Mouse (Mus musculus): ENCODE measurements around the gene Dguok. TPM values are rescaled to one million over a fixed set of nuclear protein-coding genes. Genes with fewer than 3 reads are reported as not detected.

The Dguok gene
- polyA plus RNA-seq (2015; fragmentation: Nextera tagmentation; extraction: Ambion mirVana) = 30.9 and 33.7 TPM in 2 replicates

- TF ChIP-seq CTCF (IDR thresholded peaks at IDR 0.05; ENCODE audit: low read depth) = no peak
- WGBS = under 1% methylated on average over 54 of the region's 54 CpGs
Measured at GRCm38 (mm10) chr6:83506258-83507167, at the start of gene Dguok. Dguok (minus strand) TSS chr6:83506969.

GRCm38 (mm10) chr6:83555972-83556371, 49.2 kb upstream of the Dguok start:
- no peak overlapping the region for H3K4me2 ChIP-seq (replicated peaks; ENCODE audit: low read depth)
- H3K36me3 ChIP-seq (ENCODE audit: control insufficient read depth, insufficient read depth) = peaks cover 62% of the 10 kb centered on the region
- 79% methylated on average over 6 of the region's 6 CpGs for WGBS
- TF ChIP-seq CTCF (IDR thresholded peaks at IDR 0.05; ENCODE audit: low read depth) = no peak
- H3K4me1 ChIP-seq (replicated peaks; ENCODE audit: control insufficient read depth, insufficient read depth, low read length) = no peaks in the 10 kb centered on the region
- no peak overlapping the region for H3K27ac ChIP-seq (ENCODE audit: low read depth, low read length)
- no peaks in the 10 kb centered on the region for H3K9me3 ChIP-seq (ENCODE audit: control insufficient read depth)
- no peaks in the 10 kb centered on the region for H3K27me3 ChIP-seq (replicated peaks; ENCODE audit: control insufficient read depth, insufficient read depth, low read length)
- no peak overlapping the region for H3K4me3 ChIP-seq (ENCODE audit: low read depth, low read length)
- no peak overlapping the region for H3K9ac ChIP-seq (ENCODE audit: low read depth, low read length)
- ATAC-seq = no peak

More at GRCm38 (mm10) chr6:83506258-83507167, at the start of gene Dguok:
- peak within 1 kb of the TSS; percentile 86 for H3K4me2 ChIP-seq (replicated peaks; ENCODE audit: low read depth)
- no peaks in the 10 kb centered on the region for H3K36me3 ChIP-seq (ENCODE audit: control insufficient read depth, insufficient read depth)
- ATAC-seq = peak; percentile 96
- peak within 1 kb of the TSS; percentile 67 for H3K4me3 ChIP-seq (ENCODE audit: low read depth, low read length)
- no peaks in the 10 kb centered on the region for H3K9me3 ChIP-seq (ENCODE audit: control insufficient read depth)
- no peaks in the 10 kb centered on the region for H3K27me3 ChIP-seq (replicated peaks; ENCODE audit: control insufficient read depth, insufficient read depth, low read length)
- no peaks in the 10 kb centered on the region for H3K4me1 ChIP-seq (replicated peaks; ENCODE audit: control insufficient read depth, insufficient read depth, low read length)
- H3K9ac ChIP-seq (ENCODE audit: low read depth, low read length) = peak within 1 kb of the TSS; percentile 69
- peak within 1 kb of the TSS; percentile 85 for H3K27ac ChIP-seq (ENCODE audit: low read depth, low read length)

GRCm38 (mm10) chr6:83548346-83548745, 41.6 kb upstream of the Dguok start:
- no peaks in the 10 kb centered on the region for H3K4me1 ChIP-seq (replicated peaks; ENCODE audit: control insufficient read depth, insufficient read depth, low read length)
- no peak overlapping the region for H3K27ac ChIP-seq (ENCODE audit: low read depth, low read length)
- H3K9ac ChIP-seq (ENCODE audit: low read depth, low read length) = no peak overlapping the region
- no peak overlapping the region for H3K4me2 ChIP-seq (replicated peaks; ENCODE audit: low read depth)
- ATAC-seq = no peak
- H3K27me3 ChIP-seq (replicated peaks; ENCODE audit: control insufficient read depth, insufficient read depth, low read length) = no peaks in the 10 kb centered on the region
- 45% methylated on average over 5 of the region's 5 CpGs for WGBS
- H3K36me3 ChIP-seq (ENCODE audit: control insufficient read depth, insufficient read depth) = peaks cover 46% of the 10 kb centered on the region
- H3K4me3 ChIP-seq (ENCODE audit: low read depth, low read length) = no peak overlapping the region
- no peaks in the 10 kb centered on the region for H3K9me3 ChIP-seq (ENCODE audit: control insufficient read depth)
- TF ChIP-seq CTCF (IDR thresholded peaks at IDR 0.05; ENCODE audit: low read depth) = no peak

- Histone ChIP-seq H3K9me3 (ENCODE audit: control insufficient read depth) (no peaks in the 10 kb centered on the region), H3K4me3 (ENCODE audit: low read depth, low read length) (no peak overlapping the region), H3K36me3 (ENCODE audit: control insufficient read depth, insufficient read depth) (peaks cover 40% of the 10 kb centered on the region), H3K27ac (ENCODE audit: low read depth, low read length) (no peak overlapping the region), H3K4me2 (replicated peaks; ENCODE audit: low read depth) (no peak overlapping the region), H3K9ac (ENCODE audit: low read depth, low read length) (no peak overlapping the region), H3K27me3 (replicated peaks; ENCODE audit: control insufficient read depth, insufficient read depth, low read length) (no peaks in the 10 kb centered on the region), H3K4me1 (replicated peaks; ENCODE audit: control insufficient read depth, insufficient read depth, low read length) (no peaks in the 10 kb centered on the region)
- ATAC-seq = no peak
- 79% methylated on average over 3 of the region's 3 CpGs for WGBS
- no peak for TF ChIP-seq CTCF (IDR thresholded peaks at IDR 0.05; ENCODE audit: low read depth)
Measured at GRCm38 (mm10) chr6:83545778-83546177, 39.0 kb upstream of the Dguok start.

- ATAC-seq = peak; percentile 36; the same call in 1 of the 2 replicates
- no peaks in the 10 kb centered on the region for H3K4me1 ChIP-seq (replicated peaks; ENCODE audit: control insufficient read depth, insufficient read depth, low read length)
- peak overlapping the region; percentile 57 for H3K27ac ChIP-seq (ENCODE audit: low read depth, low read length)
- peaks cover 31% of the 10 kb centered on the region for H3K36me3 ChIP-seq (ENCODE audit: control insufficient read depth, insufficient read depth)
- H3K27me3 ChIP-seq (replicated peaks; ENCODE audit: control insufficient read depth, insufficient read depth, low read length) = no peaks in the 10 kb centered on the region
- 64% methylated on average over 11 of the region's 11 CpGs for WGBS
- no peak for TF ChIP-seq CTCF (IDR thresholded peaks at IDR 0.05; ENCODE audit: low read depth)
- no peak overlapping the region for H3K4me2 ChIP-seq (replicated peaks; ENCODE audit: low read depth)
- no peak overlapping the region for H3K4me3 ChIP-seq (ENCODE audit: low read depth, low read length)
- no peak overlapping the region for H3K9ac ChIP-seq (ENCODE audit: low read depth, low read length)
- H3K9me3 ChIP-seq (ENCODE audit: control insufficient read depth) = no peaks in the 10 kb centered on the region
Measured at GRCm38 (mm10) chr6:83541756-83542456, 35.1 kb upstream of the Dguok start.

GRCm38 (mm10) chr6:83540017-83540416, 33.2 kb upstream of the Dguok start:
- no peaks in the 10 kb centered on the region for H3K27me3 ChIP-seq (replicated peaks; ENCODE audit: control insufficient read depth, insufficient read depth, low read length)
- WGBS = 45% methylated on average over 4 of the region's 4 CpGs
- no peak overlapping the region for H3K4me2 ChIP-seq (replicated peaks; ENCODE audit: low read depth)
- H3K4me3 ChIP-seq (ENCODE audit: low read depth, low read length) = no peak overlapping the region
- no peak overlapping the region for H3K27ac ChIP-seq (ENCODE audit: low read depth, low read length)
- no peak for TF ChIP-seq CTCF (IDR thresholded peaks at IDR 0.05; ENCODE audit: low read depth)
- peaks cover 13% of the 10 kb centered on the region; the same call in 1 of the 2 replicates for H3K36me3 ChIP-seq (ENCODE audit: control insufficient read depth, insufficient read depth)
- H3K9ac ChIP-seq (ENCODE audit: low read depth, low read length) = no peak overlapping the region
- no peak for ATAC-seq
- H3K9me3 ChIP-seq (ENCODE audit: control insufficient read depth) = no peaks in the 10 kb centered on the region
- no peaks in the 10 kb centered on the region for H3K4me1 ChIP-seq (replicated peaks; ENCODE audit: control insufficient read depth, insufficient read depth, low read length)
